Mouse (Mus musculus) midbrain, postnatal 0 days (tissue): ENCODE results near the gene Wdr41. TPM values are rescaled to one million over a fixed set of nuclear protein-coding genes. Genes with fewer than 3 reads are reported as not detected.

ENCODE experiments used
- ATAC-seq: fragments of 200-750 bp; cut with Nextera tagmentation; 2 replicates; pipeline ENCODE4 v1.8.0; 2017; ENCODE audit warnings: moderate number of reproducible peaks, mild to moderate bottlenecking, moderate TSS enrichment, moderate library complexity; ENCODE audit not compliant: low FRiP score
- DNase-seq: peaks from one replicate; pipeline ENCODE4 v3.0.0-alpha.2; 2015; ENCODE audit warnings: low spot score
- H3K27ac ChIP-seq: fragments of 300-500 bp; sonication (generic); 2 replicates; pipeline ENCODE4 v1.5.1; 2014; ENCODE audit warnings: low read depth, mild to moderate bottlenecking, low read length, mixed read lengths
- H3K27me3 ChIP-seq: fragments of 300-500 bp; sonication (generic); 2 replicates; pipeline ENCODE4 v1.6.1; 2014; ENCODE audit warnings: low read length, control low read depth, mixed read lengths; ENCODE audit not compliant: insufficient read depth
- H3K36me3 ChIP-seq: fragments of 300-500 bp; sonication (generic); 2 replicates; pipeline ENCODE4 v1.6.1; 2014; ENCODE audit warnings: low read length, control low read depth, mixed read lengths; ENCODE audit not compliant: insufficient read depth
- H3K4me1 ChIP-seq: fragments of 300-500 bp; sonication (generic); 2 replicates; pipeline ENCODE4 v1.6.1; 2014; ENCODE audit warnings: mild to moderate bottlenecking, control low read depth, antibody characterized with exemption, low read length, mixed read lengths; ENCODE audit not compliant: insufficient read depth
- H3K4me2 ChIP-seq: fragments of 300-500 bp; sonication (generic); 2 replicates; pipeline ENCODE4 v1.6.1; 2014; ENCODE audit warnings: low read depth, mild to moderate bottlenecking, low read length, mixed read lengths; ENCODE audit not compliant: poor library complexity, severe bottlenecking
- H3K4me3 ChIP-seq: fragments of 300-500 bp; sonication (generic); 2 replicates; pipeline ENCODE4 v1.5.1; 2014; ENCODE audit warnings: low read depth, mild to moderate bottlenecking, low read length, moderate library complexity
- H3K9ac ChIP-seq: fragments of 300-500 bp; sonication (generic); replicated peaks from 2 replicates; pipeline ENCODE4 v1.6.1; 2014; ENCODE audit warnings: mild to moderate bottlenecking, low read length, moderate library complexity, mixed read lengths; ENCODE audit not compliant: poor library complexity, severe bottlenecking
- H3K9me3 ChIP-seq: fragments of 300-500 bp; sonication (generic); 2 replicates; pipeline ENCODE4 v1.6.1; 2016; ENCODE audit warnings: low read length, control low read depth
- CTCF ChIP-seq: IDR thresholded peaks from 2 replicates; pipeline ENCODE4 v1.5.1; 2016; ENCODE audit warnings: antibody characterized with exemption, mild to moderate bottlenecking
- WGBS: fragments of 180-500 bp; shearing (Covaris S2); extraction: QIAGEN DNeasy Blood & Tissue Kit; methylation state at CpG from one replicate; pipeline ENCODE4 v1.1.7; 2014; 5-methylcytosine and 5-hydroxymethylcytosine counted together
- polyA plus RNA-seq: library from polyadenylated mRNA; unstranded; fragments of >200 nt; fragmentation: Nextera tagmentation; extraction: Ambion mirVana; gene quantifications from 2 replicates; pipeline ENCODE4 v1.2.1, GENCODE M21; 2015
- total RNA-seq: library from RNA; depleted of rRNA; stranded (reverse); fragments of >200 nt; gene quantifications from 2 replicates; pipeline ENCODE4 v1.2.3, GENCODE M21; 2014

The Wdr41 gene
- total and polyA plus RNA-seq, 2 experiments from 2014 or later: 26.9 to 27.8 TPM

GRCm38 (mm10) chr13:94957965-94958364 is 18.2 kb upstream of the Wdr41 start:
- H3K9me3 ChIP-seq: no peaks in the 10 kb centered on the region
- no peak overlapping the region for H3K4me2 ChIP-seq
- peak; percentile 59 for TF ChIP-seq CTCF
- WGBS: 76% methylated on average over 1 of the region's 1 CpGs
- peak; percentile 78 for DNase-seq
- ATAC-seq: no peak
- H3K27me3 ChIP-seq: no peaks in the 10 kb centered on the region
- H3K36me3 ChIP-seq: no peaks in the 10 kb centered on the region
- H3K4me1 ChIP-seq: no peaks in the 10 kb centered on the region
- no peak overlapping the region for H3K4me3 ChIP-seq
- H3K27ac ChIP-seq: no peak overlapping the region
- H3K9ac ChIP-seq: no peak overlapping the region

DNA sequence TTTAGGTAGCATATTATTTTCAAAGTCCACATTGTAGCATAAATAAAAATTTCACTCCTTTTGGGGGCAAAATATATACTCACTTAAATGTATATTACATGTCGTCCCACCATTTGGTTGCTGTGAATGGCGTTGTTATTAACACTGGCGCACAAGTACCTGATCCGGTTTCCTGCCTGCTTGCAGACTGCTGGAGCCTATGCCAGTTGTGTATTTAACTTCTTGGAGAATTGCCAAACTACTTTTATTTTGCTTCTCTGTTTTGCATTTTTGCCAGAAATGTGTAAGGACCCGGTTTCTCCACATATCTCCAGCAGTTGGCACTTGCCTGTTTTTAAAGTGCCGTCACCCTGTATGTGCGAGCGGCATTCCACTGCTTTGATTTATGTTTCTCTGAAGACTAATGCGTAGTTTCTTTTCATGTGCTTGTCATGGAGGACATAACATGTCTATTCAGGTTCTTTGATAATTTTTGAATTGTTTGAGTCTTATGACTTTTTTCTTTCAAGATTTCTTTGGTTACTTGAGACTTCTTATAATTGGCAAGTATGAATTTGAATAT is 6.1 kb upstream of the Wdr41 start:
- no peak for TF ChIP-seq CTCF
- DNase-seq: peak; percentile 7
- 62% methylated on average over 9 of the region's 9 CpGs for WGBS

DNA sequence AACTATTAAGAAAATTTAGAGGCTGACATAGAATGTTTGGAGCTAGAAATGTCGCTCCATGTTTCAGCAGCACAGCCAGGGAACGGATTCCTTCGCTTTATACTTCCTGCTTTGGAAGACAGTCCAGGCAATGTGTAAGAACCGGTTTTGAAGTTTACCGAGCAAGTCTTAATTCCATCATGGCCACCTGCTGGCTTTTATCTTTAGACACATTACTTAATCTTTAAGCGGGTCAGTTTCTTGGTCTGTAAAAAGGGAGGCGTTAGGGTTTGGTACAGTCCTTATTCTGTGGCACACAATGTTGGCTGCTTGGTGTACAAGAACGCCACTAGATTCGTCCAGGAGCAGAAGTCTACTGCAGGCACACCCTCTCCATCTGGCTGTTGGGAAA is 321 bp upstream of the Wdr41 start:
- DNase-seq (no peak), ATAC-seq (peak; percentile 17; the same call in 1 of the 2 replicates)
- no peaks in the 10 kb centered on the region for H3K36me3 ChIP-seq
- H3K9ac ChIP-seq: 0 out of 2 replicates have a peak overlapping the region, but pooled peaks have one; percentile 24
- peak overlapping the region; percentile 83 for H3K4me3 ChIP-seq
- H3K27me3 ChIP-seq: no peaks in the 10 kb centered on the region
- no peak for TF ChIP-seq CTCF
- peaks cover 9% of the 10 kb centered on the region; the same call in 1 of the 2 replicates for H3K4me1 ChIP-seq
- no peaks in the 10 kb centered on the region for H3K9me3 ChIP-seq
- H3K27ac ChIP-seq: peak overlapping the region; percentile 94
- peak overlapping the region; percentile 47 for H3K4me2 ChIP-seq
- 17% methylated on average over 9 of the region's 9 CpGs for WGBS

More for the DNA sequence above, 6.1 kb upstream of the Wdr41 start:
- Histone ChIP-seq H3K27me3 (no peaks in the 10 kb centered on the region), H3K9ac (no peak overlapping the region), H3K4me3 (no peak overlapping the region), H3K4me2 (no peak overlapping the region), H3K36me3 (no peaks in the 10 kb centered on the region), H3K4me1 (no peaks in the 10 kb centered on the region), H3K9me3 (no peaks in the 10 kb centered on the region), H3K27ac (no peak overlapping the region)
- ATAC-seq: no peak

GRCm38 (mm10) chr13:94979081-94979480 is 2.9 kb downstream of the Wdr41 start:
- no peak for DNase-seq

DNA sequence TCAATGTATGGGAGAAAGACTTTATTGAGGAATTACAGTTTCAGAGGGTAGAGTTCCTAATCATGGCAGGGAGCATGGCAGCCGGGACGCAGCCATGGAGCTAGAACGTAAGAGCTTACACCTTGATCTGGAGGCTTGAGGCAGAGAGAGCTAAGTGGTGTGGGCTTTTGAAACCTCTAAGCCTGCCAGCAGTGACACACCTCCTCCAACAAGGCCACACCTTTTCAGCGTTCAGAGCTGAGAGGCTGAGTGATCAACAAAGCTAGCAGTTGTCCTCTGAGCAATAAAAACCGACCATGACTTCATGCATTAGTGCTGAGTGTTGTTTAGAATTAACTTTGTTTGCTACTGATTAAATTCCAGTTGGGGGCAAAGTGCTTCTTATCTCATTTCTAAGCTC is 14.4 kb downstream of the Wdr41 start:
- no peak for TF ChIP-seq CTCF

More at GRCm38 (mm10) chr13:94979081-94979480, 2.9 kb downstream of the Wdr41 start:
- Histone ChIP-seq H3K9ac (no peak overlapping the region), H3K4me3 (no peak overlapping the region), H3K4me2 (no peak overlapping the region), H3K27ac (no peak overlapping the region), H3K36me3 (peaks cover 9% of the 10 kb centered on the region), H3K4me1 (peaks cover 9% of the 10 kb centered on the region; the same call in 1 of the 2 replicates), H3K9me3 (no peaks in the 10 kb centered on the region), H3K27me3 (no peaks in the 10 kb centered on the region)
- TF ChIP-seq CTCF: no peak
- WGBS: 26% methylated on average over 7 of the region's 7 CpGs
- ATAC-seq: no peak

DNA sequence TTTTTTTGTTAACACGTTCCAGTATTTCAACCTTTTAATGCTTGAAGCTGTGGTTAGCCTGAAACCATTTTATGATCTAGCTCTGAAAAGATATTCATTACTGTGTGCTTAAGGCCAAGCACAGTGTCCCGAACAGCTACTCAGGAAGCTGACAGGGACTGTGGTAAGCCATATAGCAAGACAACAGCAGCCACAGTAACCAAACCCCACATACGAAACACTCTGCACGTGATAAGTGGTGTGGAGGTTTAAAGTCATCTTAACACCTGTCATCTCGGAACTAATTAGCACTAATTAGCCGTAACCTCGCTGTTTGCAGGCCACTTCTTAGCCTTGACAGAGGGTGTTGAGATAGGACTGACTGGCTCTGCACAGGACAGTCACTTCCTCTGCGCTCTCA is 31.1 kb downstream of the Wdr41 start:
- Histone ChIP-seq H3K9ac (no peak overlapping the region), H3K9me3 (no peaks in the 10 kb centered on the region), H3K36me3 (peaks cover 9% of the 10 kb centered on the region), H3K27me3 (no peaks in the 10 kb centered on the region), H3K27ac (no peak overlapping the region), H3K4me3 (no peak overlapping the region), H3K4me1 (no peaks in the 10 kb centered on the region), H3K4me2 (no peak overlapping the region)
- 88% methylated on average over 8 of the region's 8 CpGs for WGBS
- ATAC-seq (no peak), DNase-seq (no peak)
- no peak for TF ChIP-seq CTCF

More for the DNA sequence above, 14.4 kb downstream of the Wdr41 start:
- Histone ChIP-seq H3K9me3 (no peaks in the 10 kb centered on the region), H3K27me3 (no peaks in the 10 kb centered on the region), H3K4me3 (no peak overlapping the region), H3K27ac (no peak overlapping the region), H3K4me1 (no peaks in the 10 kb centered on the region), H3K36me3 (no peaks in the 10 kb centered on the region), H3K4me2 (no peak overlapping the region), H3K9ac (no peak overlapping the region)
- no peak for DNase-seq
- no peak for ATAC-seq
- WGBS: 73% methylated on average over 5 of the region's 5 CpGs
